Mouse (Mus musculus) heart, adult 9 months (tissue): Measurements from ENCODE around the gene Tmbim4.

Experiments
- DNase-seq, 2 experiments: peaks; one replicate each; pipeline ENCODE4 v3.0.0; 2022; ENCODE audit warnings: low spot score in 2 of 2

Tmbim4 gene

GRCm38 (mm10) chr10:120201131-120201921 lies at the start of gene Tmbim4:
Gene Tmbim4, plus strand, starts transcription at chr10:120201590.
- peak; percentile 84 to 89 for DNase-seq

GRCm38 (mm10) chr10:120151672-120152071 lies 49.7 kb upstream of the Tmbim4 start:
- no peak for DNase-seq

- no peak for DNase-seq
Observed at GRCm38 (mm10) chr10:120153911-120154310, 47.5 kb upstream of the Tmbim4 start.

- no peak for DNase-seq
Observed at GRCm38 (mm10) chr10:120160533-120160932, 40.9 kb upstream of the Tmbim4 start.

GRCm38 (mm10) chr10:120162840-120163239 lies 38.5 kb upstream of the Tmbim4 start:
- no peak for DNase-seq

GRCm38 (mm10) chr10:120163490-120163889 lies 37.9 kb upstream of the Tmbim4 start:
- DNase-seq, result peak; percentile 7 to 21

- DNase-seq, result no peak
Observed at GRCm38 (mm10) chr10:120164931-120165792, 36.2 kb upstream of the Tmbim4 start.

- no peak for DNase-seq
Observed at GRCm38 (mm10) chr10:120165793-120166503, 35.4 kb upstream of the Tmbim4 start.

GRCm38 (mm10) chr10:120168070-120168469 lies 33.3 kb upstream of the Tmbim4 start:
- DNase-seq, result no peak

- DNase-seq, result no peak
Observed at GRCm38 (mm10) chr10:120169064-120169463, 32.3 kb upstream of the Tmbim4 start.

- DNase-seq, result no peak
Observed at GRCm38 (mm10) chr10:120169841-120170240, 31.5 kb upstream of the Tmbim4 start.

- no peak for DNase-seq
Observed at GRCm38 (mm10) chr10:120170277-120170676, 31.1 kb upstream of the Tmbim4 start.

GRCm38 (mm10) chr10:120171340-120171739 lies 30.1 kb upstream of the Tmbim4 start:
- DNase-seq, result no peak

GRCm38 (mm10) chr10:120174192-120174705 lies 27.1 kb upstream of the Tmbim4 start:
- no peak for DNase-seq

- DNase-seq, result no peak
Observed at GRCm38 (mm10) chr10:120182887-120183286, 18.5 kb upstream of the Tmbim4 start.

- DNase-seq, result no peak
Observed at GRCm38 (mm10) chr10:120183342-120183741, 18.0 kb upstream of the Tmbim4 start.

GRCm38 (mm10) chr10:120188513-120188912 lies 12.9 kb upstream of the Tmbim4 start:
- DNase-seq, result no peak

GRCm38 (mm10) chr10:120189276-120189675 lies 12.1 kb upstream of the Tmbim4 start:
- DNase-seq, result no peak

- DNase-seq, result no peak
Observed at GRCm38 (mm10) chr10:120189782-120190181, 11.6 kb upstream of the Tmbim4 start.

GRCm38 (mm10) chr10:120191165-120191564 lies 10.2 kb upstream of the Tmbim4 start:
- no peak for DNase-seq

- no peak for DNase-seq
Observed at GRCm38 (mm10) chr10:120192278-120192677, 9.1 kb upstream of the Tmbim4 start.

- DNase-seq, result no peak
Observed at GRCm38 (mm10) chr10:120193255-120193654, 8.1 kb upstream of the Tmbim4 start.
